Mouse (Mus musculus): ENCODE measurements around the gene Fscn2.

Fscn2 gene

DNA sequence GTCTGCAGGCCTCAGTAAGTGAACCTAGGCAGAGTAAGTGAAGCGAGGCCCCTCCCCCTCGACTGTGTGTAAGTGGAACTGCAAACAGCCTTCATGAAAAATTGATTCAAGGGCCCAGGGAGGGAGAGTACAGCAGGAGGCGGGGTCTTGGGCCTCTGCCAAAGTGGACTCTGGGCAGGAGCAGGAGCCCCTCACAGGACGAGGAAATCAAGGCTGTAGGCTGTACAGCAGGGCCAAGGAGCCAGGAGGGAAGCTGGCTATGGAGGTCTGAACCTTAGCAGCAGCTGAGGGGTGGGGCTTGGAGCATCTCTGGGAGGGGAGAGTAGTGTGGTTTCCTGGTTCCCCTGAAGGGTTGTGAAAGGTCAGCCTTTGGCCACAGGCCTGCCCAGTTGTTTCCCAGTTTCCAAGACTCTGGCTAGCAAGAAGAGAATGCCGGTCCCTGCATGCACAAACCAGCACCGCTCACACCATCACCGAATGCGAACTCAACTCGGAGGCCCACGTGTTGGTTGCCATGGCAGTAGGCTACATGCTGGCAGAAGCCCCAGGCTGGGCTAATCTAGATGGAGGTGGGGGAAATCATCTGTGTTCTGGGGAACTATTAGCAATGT, 3.4 kb upstream of the Fscn2 start:
- no peak for DNase-seq (ENCODE audit: low spot score in 2 of 2)

DNA sequence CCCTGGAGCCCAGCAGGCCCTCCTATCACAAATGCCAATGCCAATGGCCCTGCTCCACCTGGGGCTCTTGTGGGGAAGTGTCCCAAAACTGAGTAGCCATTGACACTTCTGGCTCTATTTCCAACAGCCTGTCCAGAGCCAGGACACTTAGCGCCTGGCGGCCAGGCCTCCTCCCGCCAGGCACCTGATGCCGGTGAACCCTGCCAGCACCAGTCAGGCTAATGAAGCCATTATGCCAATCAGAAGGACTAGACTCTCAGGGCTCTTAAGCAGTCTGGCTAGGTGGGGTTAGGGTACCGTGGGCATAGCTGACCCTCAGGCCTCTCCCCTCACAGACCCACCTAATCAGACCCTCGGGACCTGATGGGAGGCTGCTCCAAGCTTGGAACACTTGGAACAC, 1.9 kb upstream of the Fscn2 start:
- no peak for DNase-seq (ENCODE audit: low spot score in 2 of 2)

DNA sequence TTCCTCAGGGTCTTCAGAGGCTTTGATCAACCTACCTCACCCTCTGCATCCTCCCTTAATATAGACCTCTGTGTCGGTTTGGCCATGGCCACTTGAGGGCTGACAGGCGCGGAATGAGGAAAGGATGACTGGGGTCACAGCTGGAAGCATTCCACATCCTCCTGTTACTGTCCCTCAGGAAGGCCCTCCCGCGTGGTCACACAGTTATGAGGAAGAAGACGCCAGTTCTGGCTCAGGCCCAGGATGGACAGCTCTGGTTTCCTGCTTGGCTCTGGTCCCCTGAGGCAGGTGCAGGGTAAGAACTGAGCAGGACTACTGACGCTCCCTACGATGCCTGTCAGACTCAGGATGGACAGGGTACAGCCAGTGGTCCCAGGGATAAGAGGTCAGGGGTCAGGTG, 1.3 kb upstream of the Fscn2 start:
- no peak for DNase-seq (ENCODE audit: low spot score in 2 of 2)

DNA sequence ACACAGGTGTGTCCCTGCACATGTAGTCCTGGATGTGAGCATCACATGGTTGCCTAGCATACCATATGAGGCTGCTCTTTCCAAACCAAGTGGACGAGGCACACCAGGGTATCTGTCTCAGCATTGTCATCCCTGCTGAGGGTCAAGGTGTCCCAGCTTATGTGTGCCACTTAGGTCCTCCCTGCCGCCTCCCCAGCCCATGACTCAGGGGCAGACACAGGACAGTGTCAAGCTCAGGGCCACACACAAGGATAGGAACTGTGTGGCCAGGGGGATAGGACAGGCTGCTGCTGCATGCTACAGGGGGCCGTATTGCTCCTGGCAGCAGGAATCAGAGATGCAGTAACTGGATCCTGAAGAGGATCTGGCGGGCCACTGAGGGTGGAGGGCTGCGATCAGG, 579 bp upstream of the Fscn2 start:
- no peak for DNase-seq (ENCODE audit: low spot score in 2 of 2)

DNA sequence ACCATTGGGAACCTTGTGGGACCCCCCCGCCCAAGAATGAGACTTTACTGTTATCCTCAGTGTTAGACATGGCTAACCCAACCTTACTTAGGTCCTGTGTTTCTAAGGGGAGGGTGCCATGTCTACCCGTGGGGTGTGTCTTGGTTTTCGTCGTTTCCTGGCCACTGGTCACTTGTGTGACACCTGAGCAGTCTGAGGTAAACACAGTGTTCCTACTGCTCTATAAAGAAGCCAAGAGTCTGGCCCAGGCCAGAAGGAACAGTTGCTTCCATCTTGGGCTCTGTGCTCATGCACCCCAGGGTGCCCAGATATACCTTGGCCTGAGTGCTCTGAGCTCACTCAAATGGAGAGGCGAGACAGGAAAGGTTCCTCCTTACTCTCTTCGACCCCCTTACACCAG, 1.6 kb downstream of the Fscn2 start:
- DNase-seq (ENCODE audit: low spot score in 2 of 2) = no peak

DNA sequence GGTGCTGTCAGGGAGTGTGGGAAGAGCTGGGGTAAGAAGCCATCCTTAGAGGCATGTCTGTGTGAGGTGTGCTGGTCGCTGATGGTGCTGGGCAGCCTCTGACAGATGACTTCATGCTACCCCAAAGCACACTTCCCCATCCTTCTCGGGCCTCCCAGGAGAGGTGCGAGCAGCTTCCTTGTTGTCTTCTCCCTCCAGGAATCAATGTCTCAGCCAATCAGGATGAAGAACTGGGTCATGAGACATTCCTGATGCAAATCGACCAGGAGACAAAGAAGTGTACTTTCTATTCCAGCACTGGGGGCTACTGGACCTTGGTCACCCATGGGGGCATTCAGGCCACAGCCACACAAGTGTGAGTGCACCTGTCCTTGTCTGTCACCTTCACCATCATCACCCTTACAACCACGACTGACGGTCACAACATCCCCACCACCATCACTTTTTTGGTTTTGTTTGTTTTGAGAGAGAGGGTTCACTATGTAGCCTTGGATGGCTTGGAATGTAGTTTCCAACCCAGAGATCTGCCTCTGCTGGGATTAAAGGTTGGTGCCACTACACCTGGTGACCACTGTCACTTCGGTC, 5.2 kb downstream of the Fscn2 start:
- DNase-seq (ENCODE audit: low spot score in 2 of 2) = no peak

DNA sequence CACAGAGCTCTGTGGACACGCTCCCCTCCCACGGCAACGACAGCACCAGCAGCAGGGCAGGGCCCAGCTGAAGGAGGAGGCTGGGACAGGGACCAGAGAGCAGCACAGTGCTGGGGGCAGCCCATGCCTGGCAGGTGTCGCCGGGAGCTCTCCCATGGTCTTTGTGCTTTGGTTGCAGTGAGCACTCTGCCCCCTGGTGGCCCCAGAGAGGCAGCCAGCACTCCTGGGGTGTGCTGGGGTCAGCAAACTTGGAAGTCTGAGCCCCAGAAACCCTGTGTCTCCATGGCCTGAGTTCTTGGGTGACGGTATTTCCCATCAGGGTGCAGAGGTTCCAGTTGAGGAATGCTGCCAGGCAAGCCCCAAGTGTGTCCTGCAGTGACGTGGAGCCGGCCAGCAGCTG, 8.3 kb downstream of the Fscn2 start:
- peak; percentile 55 to 86 for DNase-seq (ENCODE audit: low spot score in 2 of 2)

DNA sequence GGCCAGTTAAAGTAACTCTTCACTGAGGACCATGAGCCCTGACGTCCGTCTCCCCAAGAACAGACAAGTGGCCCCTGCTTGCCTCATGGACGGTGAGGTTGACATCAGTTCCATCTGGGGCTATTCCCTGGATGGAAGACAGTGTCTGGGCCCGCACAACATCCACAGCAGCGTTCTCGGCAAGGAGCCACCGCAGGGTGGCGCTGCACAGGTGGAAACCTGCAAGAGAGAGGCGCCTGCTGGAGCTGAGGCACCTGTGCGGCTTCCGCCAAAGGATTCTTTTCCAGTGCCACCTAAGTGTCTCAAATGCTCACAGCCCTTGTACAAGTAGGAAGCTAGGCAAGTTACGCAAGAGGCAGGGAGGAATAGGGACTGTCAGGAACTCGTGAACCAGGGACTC, 11.7 kb downstream of the Fscn2 start:
- no peak for DNase-seq (ENCODE audit: low spot score in 2 of 2)

DNA sequence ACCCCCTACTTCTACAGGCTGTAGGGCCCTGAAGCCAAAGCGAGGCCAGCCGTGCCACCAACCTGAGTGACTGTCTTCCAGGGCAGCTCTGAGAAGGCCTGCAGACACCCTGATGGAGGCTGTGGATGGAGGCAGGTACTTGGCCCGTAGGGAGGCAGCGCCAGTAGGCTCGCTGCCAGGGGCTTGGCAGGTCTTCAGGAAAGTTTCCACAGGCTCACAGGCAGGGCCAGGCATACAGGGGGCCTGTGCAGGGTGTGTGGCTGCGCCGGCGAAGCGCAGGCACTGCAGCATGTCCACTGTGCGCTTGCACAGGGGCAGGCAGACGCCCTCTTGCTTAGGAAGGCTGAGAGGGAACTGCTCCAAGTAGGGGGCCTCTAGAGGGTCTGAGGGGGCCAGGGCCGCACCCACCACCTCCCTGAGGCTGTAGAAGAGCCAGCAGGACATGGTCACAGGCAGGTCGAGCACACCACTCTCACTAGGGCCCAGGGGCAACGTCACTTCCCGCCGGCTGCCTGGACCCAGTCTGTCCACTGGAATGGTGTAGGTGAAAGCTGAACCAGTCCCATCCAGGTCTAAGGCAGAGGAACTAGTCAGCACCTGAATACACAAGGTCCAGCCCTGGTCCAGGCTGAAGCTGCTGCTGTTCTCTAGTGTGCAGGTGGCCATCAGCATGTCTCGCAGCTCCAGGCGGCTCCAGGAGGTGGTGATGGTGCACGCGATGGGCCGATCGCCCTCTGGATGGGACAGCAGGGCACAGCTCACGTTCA, 12.7 kb downstream of the Fscn2 start:
- DNase-seq (ENCODE audit: low spot score in 2 of 2) = no peak

DNA sequence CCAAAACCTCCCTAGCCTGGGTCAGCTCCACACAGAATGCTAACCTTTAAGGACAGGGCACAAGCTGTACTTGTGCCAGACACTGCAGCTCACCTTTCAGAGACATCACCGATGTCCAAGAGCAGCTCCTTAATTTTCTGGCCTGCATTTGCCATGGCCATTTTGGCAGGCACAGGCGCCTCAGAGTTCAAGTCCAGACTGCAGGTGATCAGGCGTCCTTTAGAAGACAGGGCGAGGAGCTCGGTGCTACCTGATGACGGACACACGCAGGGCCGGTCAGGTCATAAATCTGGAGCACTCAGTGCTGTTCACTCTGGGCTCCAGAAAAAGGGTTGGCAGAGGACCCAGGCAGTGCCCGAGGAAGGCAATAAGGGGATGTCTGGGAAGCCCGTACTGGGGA, 14.0 kb downstream of the Fscn2 start:
- DNase-seq (ENCODE audit: low spot score in 2 of 2) = no peak

DNA sequence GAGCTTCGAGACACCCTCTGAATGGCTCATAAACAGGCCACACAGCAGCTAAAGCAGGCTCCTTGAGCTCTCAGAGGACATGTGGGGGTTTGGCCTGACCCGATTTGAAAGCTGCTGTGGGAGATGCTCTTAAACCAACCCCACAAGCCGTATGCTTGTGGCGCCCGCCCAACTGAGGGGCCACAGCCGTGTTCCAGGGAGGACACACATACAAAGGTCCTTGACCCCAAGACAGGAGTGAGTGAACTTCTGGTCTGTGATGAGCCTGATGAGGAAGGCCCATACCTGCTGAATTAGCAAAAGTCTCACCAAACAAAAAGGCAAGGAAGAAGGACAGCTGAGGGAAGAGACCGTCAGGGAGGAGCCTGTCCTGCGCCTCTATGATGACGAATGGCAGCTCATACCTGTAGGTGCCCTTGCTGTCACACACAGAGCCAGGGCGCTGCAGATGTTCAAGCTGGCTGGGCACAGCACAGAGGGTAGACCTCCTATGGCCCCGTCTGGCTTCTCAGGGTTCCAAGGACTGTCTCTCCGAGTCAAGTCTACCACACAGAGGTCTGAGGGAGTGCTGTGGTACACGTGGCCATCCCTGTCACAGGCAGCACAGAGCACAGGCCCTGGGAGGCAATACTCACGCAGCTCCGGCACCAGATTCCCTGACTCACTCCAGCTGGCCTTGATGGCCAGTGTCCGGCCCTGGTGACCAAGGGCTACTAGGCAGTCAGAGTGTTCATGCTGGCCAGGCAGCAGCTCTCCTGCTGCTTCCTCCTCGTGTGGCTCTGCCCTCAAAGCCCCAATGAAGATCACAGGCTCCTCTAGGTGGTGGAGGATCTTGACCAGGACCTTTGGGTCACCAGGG, 15.2 kb downstream of the Fscn2 start:
- DNase-seq (ENCODE audit: low spot score in 2 of 2) = no peak

DNA sequence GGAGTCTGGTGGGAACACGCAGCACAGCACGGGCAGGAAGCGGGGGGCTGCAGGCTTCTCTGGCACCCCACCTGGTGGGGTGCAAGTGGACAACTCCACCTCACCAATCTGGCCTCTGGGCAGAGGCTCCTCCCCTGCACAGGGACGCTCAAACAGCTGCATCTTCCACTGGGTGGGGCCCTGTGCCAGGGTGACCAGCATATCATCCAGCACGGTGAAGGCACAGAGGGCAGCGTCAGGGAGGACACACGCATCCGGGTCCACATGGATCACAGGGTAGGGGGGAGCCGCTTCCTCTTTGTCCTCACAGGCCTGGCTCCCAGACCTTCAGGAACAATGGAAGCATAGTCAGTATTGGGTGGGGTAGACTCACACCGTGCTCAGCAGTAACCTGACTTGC, 16.0 kb downstream of the Fscn2 start:
- DNase-seq (ENCODE audit: low spot score in 2 of 2) = no peak

DNA sequence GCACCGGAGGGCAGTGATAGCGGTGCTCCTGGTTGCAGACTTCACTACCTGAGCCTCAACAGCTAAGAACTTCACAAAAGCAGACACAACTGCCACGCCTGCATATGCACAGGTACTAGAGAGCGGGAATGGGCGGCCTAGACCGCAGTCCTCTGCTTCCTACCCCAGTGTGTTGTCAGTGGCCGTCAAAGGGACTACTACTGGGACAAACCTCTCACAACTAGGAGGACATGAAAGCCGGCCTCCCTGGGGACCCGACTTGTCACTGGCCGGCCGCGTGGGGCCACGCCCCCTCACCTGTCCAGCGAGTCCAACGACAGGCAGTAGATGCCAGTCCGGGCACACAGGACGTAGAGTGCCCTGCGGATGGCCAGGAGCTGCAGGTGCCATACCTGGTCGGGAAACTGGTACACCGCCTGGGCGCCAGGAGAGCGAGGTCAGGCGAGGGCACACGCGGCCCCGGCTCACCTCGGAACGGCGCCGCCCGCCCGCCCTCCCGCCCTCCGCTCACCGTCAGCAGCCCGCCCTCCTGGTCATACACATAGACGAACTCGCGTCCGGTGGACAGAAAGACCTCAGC, 16.8 kb downstream of the Fscn2 start:
- DNase-seq (ENCODE audit: low spot score in 2 of 2) = peak; percentile 34 to 78

DNA sequence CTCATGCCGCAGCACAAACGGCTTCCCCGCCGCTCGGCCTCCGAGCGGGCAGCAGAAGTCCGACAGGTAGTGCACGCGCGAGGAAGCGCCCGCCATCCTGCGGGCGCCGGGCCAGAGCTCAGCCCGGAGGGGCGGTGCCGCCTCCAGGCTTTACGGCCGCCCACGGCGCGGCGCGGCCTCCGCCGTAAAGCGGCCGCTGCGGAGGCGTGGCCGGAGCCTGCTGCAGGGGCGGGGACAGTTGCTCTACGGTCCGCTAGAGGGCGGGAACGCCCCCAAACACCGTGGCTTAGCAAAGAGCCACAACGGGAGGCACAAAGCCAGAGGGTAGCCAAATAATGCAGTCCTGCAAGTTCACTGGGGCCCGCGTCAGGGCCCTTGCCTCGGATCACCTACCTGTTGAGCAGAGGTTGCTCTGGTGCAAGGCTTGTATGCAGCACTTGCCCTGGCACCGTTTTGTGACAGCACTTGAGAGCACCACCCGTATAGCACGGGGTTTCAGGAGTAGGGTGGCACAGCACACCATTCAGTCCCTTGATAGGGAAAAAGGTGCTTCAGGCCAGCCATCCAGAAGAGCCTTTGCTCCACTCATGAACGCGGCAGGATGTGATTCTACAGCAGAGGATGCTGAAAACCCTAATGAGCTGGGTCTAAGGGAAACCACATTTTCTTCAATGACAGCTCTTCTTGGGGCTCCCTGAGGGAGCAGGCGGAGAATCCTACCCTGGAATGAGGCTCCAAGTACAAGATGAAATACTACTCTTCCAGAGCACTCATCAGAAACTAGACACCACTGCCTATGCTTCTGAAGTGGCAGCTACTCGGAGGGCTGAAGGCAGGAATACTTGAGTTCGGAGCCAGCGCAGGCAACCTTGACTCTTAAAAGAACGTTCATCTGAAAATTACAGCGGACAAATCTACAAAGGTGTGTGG, 17.5 kb downstream of the Fscn2 start, which contains the start of gene Faap100:
Gene Faap100 (minus strand): TSS at position 154 of the 930 bp plus-strand sequence.
- DNase-seq (ENCODE audit: low spot score in 2 of 2) = peak; percentile 90 to 94

DNA sequence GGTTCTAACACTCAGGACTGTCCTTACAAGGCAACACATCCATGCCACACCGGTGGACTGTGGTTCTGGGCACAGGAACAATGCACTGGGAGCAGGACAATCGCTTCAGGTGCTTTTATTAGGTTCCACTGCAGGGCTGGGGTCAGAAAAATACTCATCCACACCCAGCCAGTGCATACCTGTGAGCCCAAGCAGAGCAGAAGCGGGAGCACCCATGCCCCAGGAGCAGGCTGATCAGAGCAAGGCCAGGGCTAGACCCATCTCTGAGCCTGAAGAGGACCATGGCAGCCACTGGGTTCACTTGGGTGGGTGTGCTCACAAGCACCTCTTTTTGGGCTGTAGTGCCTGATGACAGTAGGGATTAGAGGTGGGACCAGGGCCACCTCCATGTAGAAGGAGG, 18.9 kb downstream of the Fscn2 start:
- no peak for DNase-seq (ENCODE audit: low spot score in 2 of 2)

DNA sequence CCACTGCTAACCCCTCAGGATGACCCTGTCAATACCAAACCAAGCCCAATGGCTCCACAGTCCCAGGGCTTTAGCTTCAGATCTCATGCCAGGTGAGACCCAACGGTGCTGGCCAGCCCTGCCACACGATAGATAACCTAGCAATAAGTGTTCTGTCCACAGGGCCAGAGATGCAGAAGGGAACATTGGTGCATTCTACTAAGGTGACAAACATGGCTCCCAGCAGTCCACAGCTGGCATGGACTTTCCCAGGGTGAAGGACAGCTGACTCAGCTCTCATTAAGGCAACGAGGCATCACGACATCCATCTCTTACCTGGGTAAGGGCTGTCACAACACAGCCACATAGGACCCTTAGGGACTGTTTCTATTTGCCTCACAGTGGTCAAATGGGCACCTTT, 19.8 kb downstream of the Fscn2 start:
- DNase-seq (ENCODE audit: low spot score in 2 of 2) = no peak

DNA sequence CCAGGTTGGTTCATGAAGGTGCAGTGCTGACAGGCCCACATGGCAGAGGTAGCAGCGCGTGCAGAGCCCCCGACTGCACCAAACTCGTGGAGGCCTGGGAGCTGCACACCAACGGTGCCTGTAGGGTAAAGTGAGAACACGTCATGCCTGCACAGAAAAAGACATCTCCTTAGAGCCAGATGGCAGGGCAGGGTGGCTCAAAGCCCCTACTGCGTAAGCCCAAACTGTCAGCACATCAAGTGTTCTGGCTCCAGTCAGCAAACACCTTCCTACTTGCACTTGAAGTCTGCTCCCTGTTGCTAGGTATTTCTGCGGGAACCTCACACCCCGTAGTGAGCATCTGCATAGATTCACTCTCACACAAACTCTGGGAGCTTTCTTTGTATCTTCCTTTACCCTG, 21.2 kb downstream of the Fscn2 start:
- no peak for DNase-seq (ENCODE audit: low spot score in 2 of 2)

DNA sequence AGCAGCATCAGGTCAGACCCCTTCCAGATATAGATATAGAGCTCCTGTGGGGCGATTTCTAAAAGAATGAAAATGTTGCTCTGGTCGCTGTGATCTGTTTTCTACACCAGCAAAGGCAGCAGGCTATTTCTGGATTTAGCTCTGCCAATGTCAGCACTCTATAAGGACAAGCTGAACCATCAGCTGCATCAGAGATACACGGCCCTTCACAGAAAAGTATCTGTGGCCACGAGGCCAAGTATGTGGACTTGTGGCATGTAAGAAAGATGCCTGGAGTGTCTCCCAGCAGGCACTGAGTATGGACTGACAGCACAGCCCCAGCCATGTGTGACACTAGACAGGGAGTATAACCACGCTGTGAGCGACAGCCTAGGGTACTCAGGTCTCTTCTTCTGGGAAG, 25.3 kb downstream of the Fscn2 start:
- DNase-seq (ENCODE audit: low spot score in 2 of 2) = no peak

DNA sequence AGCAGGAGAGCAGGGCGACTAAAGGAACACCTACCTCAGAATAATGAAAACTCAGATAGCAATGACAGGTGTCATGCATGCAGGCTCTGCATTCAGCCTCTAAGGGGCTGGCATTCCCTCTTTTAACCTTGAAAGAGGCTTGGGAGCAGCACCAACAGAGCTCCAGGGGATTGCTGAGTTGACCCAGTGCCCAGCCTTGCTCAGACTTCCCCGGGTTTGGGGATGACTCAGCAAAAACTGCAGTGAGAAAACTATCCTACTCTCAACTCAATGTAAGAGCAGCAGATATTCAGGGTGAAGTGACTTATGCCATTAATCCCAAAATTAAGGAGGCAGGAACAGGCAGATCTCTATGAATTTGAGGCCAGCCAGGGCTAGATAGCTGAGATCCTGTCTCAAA, 25.8 kb downstream of the Fscn2 start:
- DNase-seq (ENCODE audit: low spot score in 2 of 2) = no peak

DNA sequence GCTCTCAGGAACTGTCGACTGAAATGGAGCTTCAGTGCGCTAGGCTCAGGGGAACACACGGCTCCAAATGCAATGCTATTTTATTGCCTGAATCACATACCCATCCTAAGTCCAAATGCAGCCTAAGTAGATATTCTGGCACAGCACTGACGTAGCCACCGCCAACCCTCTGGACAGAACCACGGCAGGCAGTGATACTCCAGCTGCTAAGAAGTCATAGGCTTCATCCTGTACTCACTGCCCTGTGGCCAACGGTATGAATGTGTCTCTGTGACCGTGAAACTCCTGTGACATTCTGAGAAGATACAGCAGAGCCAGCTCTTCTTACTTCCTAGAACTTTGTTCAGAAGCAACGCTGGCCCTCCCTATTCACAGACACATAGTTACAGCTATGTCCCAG, 27.2 kb downstream of the Fscn2 start:
- DNase-seq (ENCODE audit: low spot score in 2 of 2) = no peak

DNA sequence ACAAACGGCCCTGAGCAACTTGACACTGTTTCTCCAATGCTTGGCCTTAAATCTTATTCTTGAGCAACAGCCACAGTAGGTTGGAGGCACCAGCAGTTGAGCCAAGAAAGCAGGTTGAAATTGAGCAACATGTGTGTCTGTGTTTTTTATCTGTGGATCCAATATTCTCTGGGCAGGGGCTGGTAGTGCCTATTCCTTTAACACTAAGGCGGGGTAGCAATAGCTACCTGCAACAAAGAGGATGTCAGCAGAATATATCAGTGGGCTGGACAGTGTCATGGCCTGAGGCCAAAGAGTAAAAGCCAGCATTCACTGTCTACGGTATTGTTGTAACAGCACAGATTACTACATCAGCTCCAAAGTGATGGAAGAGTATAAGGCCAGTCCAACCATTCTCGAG, 34.3 kb downstream of the Fscn2 start:
- DNase-seq (ENCODE audit: low spot score in 2 of 2) = no peak

Measured in spleen, postnatal 4 days (tissue).